Mouse (Mus musculus): ENCODE results near the gene Tnfrsf14.

DNA sequence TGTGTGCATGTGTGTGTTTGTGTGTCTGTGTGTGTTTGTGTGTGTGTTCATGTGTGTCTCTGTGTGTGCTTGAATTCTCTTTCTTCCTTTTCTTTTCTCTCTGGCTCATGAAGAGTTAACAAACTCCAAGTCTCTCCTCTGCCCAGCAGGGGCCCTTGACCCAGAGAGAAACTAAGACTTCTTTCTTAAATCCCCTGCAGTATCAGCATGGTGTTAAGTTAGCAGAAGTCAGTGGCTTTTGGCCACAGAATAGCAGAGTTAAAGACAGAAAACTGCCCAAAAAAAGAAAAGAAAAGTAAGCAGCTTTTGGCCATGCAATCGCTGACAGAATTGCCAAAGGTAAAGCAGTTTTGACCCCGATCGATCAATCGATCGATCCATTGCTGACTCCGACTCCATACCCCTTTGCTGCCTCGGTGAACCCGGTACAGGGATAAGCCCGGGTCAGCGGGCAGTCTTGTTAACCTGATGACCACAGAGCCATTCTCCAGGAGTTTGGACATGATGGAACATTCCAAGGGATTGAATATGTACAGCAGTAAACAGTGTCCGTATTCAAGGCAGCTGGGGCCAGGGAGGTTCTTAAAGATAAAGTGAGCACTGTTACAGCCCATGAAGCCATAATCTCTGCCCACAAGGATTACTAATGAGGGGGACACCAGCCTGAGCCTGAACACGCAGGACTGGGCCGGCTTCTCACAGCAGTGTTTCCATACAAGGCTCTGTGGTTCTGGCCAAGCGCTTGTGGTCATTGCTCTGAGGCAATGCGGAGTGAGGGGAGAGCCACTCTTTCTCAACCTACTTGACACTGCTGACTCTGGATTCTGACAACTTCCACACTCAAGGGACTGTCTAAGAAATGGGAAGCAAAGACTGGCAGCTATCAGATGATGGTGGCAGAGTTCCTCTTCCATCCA is 17.5 kb downstream of the Tnfrsf14 start:
- TF ChIP-seq USF1 (IDR thresholded peaks at IDR 0.05; ENCODE audit: low read depth, low read length) (no peak), CHD2 (IDR thresholded peaks at IDR 0.05; ENCODE audit: low read length) (no peak)

Data from MEL (cell line).